Mouse (Mus musculus) hindbrain, embryonic 16.5 days (tissue): Measurements from ENCODE around the gene Cblb. TPM values are rescaled to one million over a fixed set of nuclear protein-coding genes. Genes with fewer than 3 reads are reported as not detected.
A peak's percentile ranks its signal among the peaks of the same experiment; 100 is the strongest.

Experiments
- ATAC-seq: fragments of 200-750 bp; cut with Nextera tagmentation; 2 replicates; pipeline ENCODE4 v1.8.0; 2017; ENCODE audit warnings: moderate TSS enrichment, moderate library complexity
- H3K27ac ChIP-seq: fragments of 300-500 bp; sonication (generic); 2 replicates; pipeline ENCODE4 v1.5.1; 2014; ENCODE audit warnings: low read depth, mild to moderate bottlenecking, control low read depth, low read length, moderate library complexity
- H3K27me3 ChIP-seq: fragments of 300-500 bp; sonication (generic); replicated peaks from 2 replicates; pipeline ENCODE4 v1.6.1; 2014; ENCODE audit warnings: low read length; ENCODE audit not compliant: control insufficient read depth, insufficient read depth
- H3K36me3 ChIP-seq: fragments of 300-500 bp; sonication (generic); 2 replicates; pipeline ENCODE4 v1.6.1; 2014; ENCODE audit warnings: mild to moderate bottlenecking, low read length, moderate library complexity, mixed read lengths; ENCODE audit not compliant: control insufficient read depth, insufficient read depth
- H3K4me1 ChIP-seq: fragments of 300-500 bp; sonication (generic); 2 replicates; pipeline ENCODE4 v1.6.1; 2014; ENCODE audit warnings: low read depth, low read length; ENCODE audit not compliant: control insufficient read depth, insufficient read depth
- H3K4me2 ChIP-seq: fragments of 300-500 bp; sonication (generic); 2 replicates; pipeline ENCODE4 v1.6.1; 2014; ENCODE audit warnings: mild to moderate bottlenecking, low read length, control low read depth, moderate library complexity
- H3K4me3 ChIP-seq: fragments of 300-500 bp; sonication (generic); 2 replicates; pipeline ENCODE4 v1.5.1; 2014; ENCODE audit warnings: mild to moderate bottlenecking, low read length, control low read depth, moderate library complexity
- H3K9ac ChIP-seq: fragments of 300-500 bp; sonication (generic); 2 replicates; pipeline ENCODE4 v1.6.1; 2014; ENCODE audit warnings: low read depth, mild to moderate bottlenecking, control low read depth, low read length, moderate library complexity
- H3K9me3 ChIP-seq: fragments of 300-500 bp; sonication (generic); 2 replicates; pipeline ENCODE4 v1.6.1; 2014; ENCODE audit warnings: mild to moderate bottlenecking, low read length, moderate library complexity; ENCODE audit not compliant: control insufficient read depth
- WGBS: fragments of 180-500 bp; shearing (Covaris S2); extraction: QIAGEN DNeasy Blood & Tissue Kit; methylation state at CpG from one replicate; pipeline ENCODE4 v1.1.7; 2014; 5-methylcytosine and 5-hydroxymethylcytosine counted together
- polyA plus RNA-seq: library from polyadenylated mRNA; unstranded; fragments of >200 nt; fragmentation: Nextera tagmentation; extraction: Ambion mirVana; gene quantifications from 2 replicates; pipeline ENCODE4 v1.2.1, GENCODE M21; 2015

The Cblb gene
- polyA plus RNA-seq, 1 experiment from 2014 or later, result 8.0 TPM

GRCm38 (mm10) chr16:52033381-52034315 is 2.6 kb downstream of the Cblb start:
- Histone ChIP-seq H3K4me1 (peaks cover 19% of the 10 kb centered on the region), H3K36me3 (0 out of 2 replicates have a peak, but pooled peaks cover 2% of the 10 kb centered on the region), H3K27ac (no peak overlapping the region), H3K4me2 (peak overlapping the region; percentile 65), H3K4me3 (peak overlapping the region; percentile 72), H3K9me3 (no peaks in the 10 kb centered on the region), H3K9ac (no peak overlapping the region), H3K27me3 (no peaks in the 10 kb centered on the region)
- WGBS, result 86% methylated on average over 4 of the region's 4 CpGs
- no peak for ATAC-seq

- Histone ChIP-seq H3K9ac (no peak overlapping the region), H3K4me2 (peak overlapping the region; percentile 41), H3K4me1 (peaks cover 19% of the 10 kb centered on the region), H3K9me3 (no peaks in the 10 kb centered on the region), H3K27ac (no peak overlapping the region), H3K36me3 (0 out of 2 replicates have a peak, but pooled peaks cover 2% of the 10 kb centered on the region), H3K27me3 (no peaks in the 10 kb centered on the region), H3K4me3 (no peak overlapping the region)
- no peak for ATAC-seq
- 83% methylated on average over 5 of the region's 5 CpGs for WGBS
Measured at GRCm38 (mm10) chr16:52034356-52034755, 3.3 kb downstream of the Cblb start.

- Histone ChIP-seq H3K27ac (no peak overlapping the region), H3K9ac (no peak overlapping the region), H3K36me3 (0 out of 2 replicates have a peak, but pooled peaks cover 2% of the 10 kb centered on the region), H3K4me2 (0 out of 2 replicates have a peak overlapping the region, but pooled peaks have one; percentile 0), H3K4me3 (no peak overlapping the region), H3K27me3 (no peaks in the 10 kb centered on the region), H3K9me3 (no peaks in the 10 kb centered on the region), H3K4me1 (peaks cover 15% of the 10 kb centered on the region)
- ATAC-seq, result no peak
- WGBS, result 70% methylated on average over 3 of the region's 3 CpGs
Measured at GRCm38 (mm10) chr16:52036295-52036694, 5.3 kb downstream of the Cblb start.

- Histone ChIP-seq H3K36me3 (0 out of 2 replicates have a peak, but pooled peaks cover 2% of the 10 kb centered on the region), H3K9ac (no peak overlapping the region), H3K4me3 (no peak overlapping the region), H3K27ac (no peak overlapping the region), H3K4me2 (no peak overlapping the region), H3K27me3 (no peaks in the 10 kb centered on the region), H3K9me3 (no peaks in the 10 kb centered on the region), H3K4me1 (peaks cover 21% of the 10 kb centered on the region)
- 94% methylated on average over 4 of the region's 4 CpGs for WGBS
- ATAC-seq, result no peak
Measured at GRCm38 (mm10) chr16:52038283-52038682, 7.3 kb downstream of the Cblb start.

GRCm38 (mm10) chr16:52038821-52039220 is 7.8 kb downstream of the Cblb start:
- Histone ChIP-seq H3K4me1 (peaks cover 21% of the 10 kb centered on the region), H3K4me3 (no peak overlapping the region), H3K27me3 (no peaks in the 10 kb centered on the region), H3K9ac (no peak overlapping the region), H3K9me3 (no peaks in the 10 kb centered on the region), H3K4me2 (no peak overlapping the region), H3K27ac (no peak overlapping the region), H3K36me3 (0 out of 2 replicates have a peak, but pooled peaks cover 2% of the 10 kb centered on the region)
- ATAC-seq, result no peak
- 86% methylated on average over 2 of the region's 2 CpGs for WGBS

GRCm38 (mm10) chr16:52040937-52041336 is 9.9 kb downstream of the Cblb start:
- Histone ChIP-seq H3K4me3 (no peak overlapping the region), H3K9ac (no peak overlapping the region), H3K9me3 (no peaks in the 10 kb centered on the region), H3K27me3 (no peaks in the 10 kb centered on the region), H3K4me2 (no peak overlapping the region), H3K27ac (no peak overlapping the region), H3K36me3 (no peaks in the 10 kb centered on the region), H3K4me1 (peaks cover 6% of the 10 kb centered on the region; the same call in 1 of the 2 replicates)
- no peak for ATAC-seq
- 83% methylated on average over 4 of the region's 4 CpGs for WGBS

GRCm38 (mm10) chr16:52042667-52043379 is 11.8 kb downstream of the Cblb start:
- 34% methylated on average over 14 of the region's 14 CpGs for WGBS

GRCm38 (mm10) chr16:52043380-52044117 is 12.5 kb downstream of the Cblb start:
- H3K9ac ChIP-seq, result no peak overlapping the region
- no peak overlapping the region for H3K27ac ChIP-seq
- H3K27me3 ChIP-seq, result no peaks in the 10 kb centered on the region
- ATAC-seq, result no peak
- 54% methylated on average over 11 of the region's 11 CpGs for WGBS
- peaks cover 6% of the 10 kb centered on the region; the same call in 1 of the 2 replicates for H3K4me1 ChIP-seq
- no peaks in the 10 kb centered on the region for H3K9me3 ChIP-seq
- H3K36me3 ChIP-seq, result peaks cover 6% of the 10 kb centered on the region; the same call in 1 of the 2 replicates
- H3K4me3 ChIP-seq, result no peak overlapping the region
- H3K4me2 ChIP-seq, result no peak overlapping the region

More at GRCm38 (mm10) chr16:52042667-52043379, 11.8 kb downstream of the Cblb start:
- Histone ChIP-seq H3K27me3 (no peaks in the 10 kb centered on the region), H3K9ac (no peak overlapping the region), H3K9me3 (no peaks in the 10 kb centered on the region), H3K4me2 (peak overlapping the region; percentile 2), H3K4me3 (no peak overlapping the region), H3K4me1 (peaks cover 6% of the 10 kb centered on the region; the same call in 1 of the 2 replicates), H3K36me3 (peaks cover 5% of the 10 kb centered on the region; the same call in 1 of the 2 replicates), H3K27ac (no peak overlapping the region)
- ATAC-seq, result peak; percentile 66
